ENCODE assay signal across 20 mouse cellular contexts in the genomic region with DNA sequence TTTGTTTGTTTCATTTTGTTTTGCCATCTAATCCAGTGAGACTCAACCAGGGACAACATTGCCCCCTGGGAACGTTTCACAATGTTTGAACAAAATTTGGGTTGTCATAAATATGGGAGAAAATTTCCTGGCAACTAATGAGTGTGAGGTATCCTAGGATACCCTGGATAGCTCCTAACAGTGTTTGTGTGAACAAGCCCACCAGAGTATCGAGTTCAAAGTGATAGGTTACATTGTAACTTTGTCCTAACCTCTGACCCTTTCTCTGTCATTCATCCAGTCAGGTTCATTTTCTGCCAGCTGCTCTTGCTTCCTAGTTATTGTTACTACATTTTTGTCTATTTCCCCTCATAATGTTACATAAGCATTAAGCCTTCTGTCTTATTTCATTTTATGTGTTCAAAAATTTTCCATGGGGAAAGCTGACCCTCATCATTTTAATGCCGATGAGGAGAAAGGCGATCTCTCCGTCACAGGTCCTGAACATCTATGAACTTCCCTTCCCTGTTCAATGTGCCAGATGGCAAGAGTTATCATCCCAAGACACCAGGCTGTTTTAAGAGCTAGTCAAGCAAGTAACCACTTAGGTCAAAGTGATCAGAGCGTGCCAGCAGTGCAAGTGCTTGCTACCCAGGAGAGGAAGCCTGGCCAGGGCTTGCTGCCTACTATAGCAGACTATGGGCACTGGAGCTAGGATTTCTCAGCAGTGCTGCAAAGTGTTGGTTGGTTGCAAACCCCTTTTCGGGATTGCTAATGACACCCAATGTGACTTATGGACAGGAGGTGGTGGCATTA.
DNase-seq lines count a peak whose midpoint lies in the region; ATAC-seq and TF ChIP-seq lines count a peak whose summit lies in the region.
"Had no signal": no experiment of that assay in that cellular context is flagged by ENCODE, and none has a peak within 500 bp of the region (broad histone marks: within the 10 kb centered on the region; RNA-seq: fewer than 3 reads in every experiment).

No protein-coding gene starts in this region.

- H3K27ac ChIP-seq in cerebellum, adult 2 months (ENCODE audit: insufficient read depth, low read length): no peak overlapping the region
- H3K27ac ChIP-seq in hindbrain, postnatal 0 days: no peak overlapping the region
- H3K27ac ChIP-seq in hindbrain, embryonic 14.5 days: no peak overlapping the region
- H3K27ac ChIP-seq: embryonic facial prominence, embryonic 15.5 days; hindbrain, embryonic 13.5 days had no signal

- TF ChIP-seq CTCF in cerebellum, adult 2 months (IDR thresholded peaks at IDR 0.05; ENCODE audit: borderline replicate concordance, insufficient read depth, low read depth, low read length): no peak
- no peak for TF ChIP-seq CTCF in hindbrain, postnatal 0 days (IDR thresholded peaks at IDR 0.05; ENCODE audit: low read depth)

- 21% methylated on average over 7 of the region's 7 CpGs for WGBS in cerebellum, adult 2 months
- WGBS in hindbrain, postnatal 0 days: 61% methylated on average over 7 of the region's 7 CpGs
- 66% methylated on average over 7 of the region's 7 CpGs for WGBS in hindbrain, embryonic 14.5 days

- no peaks in the 10 kb centered on the region; the same call in 1 of the 2 replicates for H3K4me1 ChIP-seq in cerebellum, adult 2 months (ENCODE audit: control insufficient read depth, insufficient read depth, low read length)
- H3K4me1 ChIP-seq in hindbrain, postnatal 0 days (ENCODE audit: insufficient read depth, low read length): no peaks in the 10 kb centered on the region
- no peaks in the 10 kb centered on the region for H3K4me1 ChIP-seq in hindbrain, embryonic 14.5 days (replicated peaks; ENCODE audit: control insufficient read depth, insufficient read depth, low read length)
- H3K4me1 ChIP-seq: embryonic facial prominence, embryonic 15.5 days; hindbrain, embryonic 13.5 days had no signal

- no peaks in the 10 kb centered on the region for H3K9me3 ChIP-seq in hindbrain, postnatal 0 days (ENCODE audit: low read length)
- H3K9me3 ChIP-seq in hindbrain, embryonic 14.5 days (ENCODE audit: control insufficient read depth, low read length): no peaks in the 10 kb centered on the region
- H3K9me3 ChIP-seq: embryonic facial prominence, embryonic 15.5 days; hindbrain, embryonic 13.5 days had no signal

- DNase-seq in cerebellum, postnatal 10 days: peak; percentile 74 to 83
- no peak for DNase-seq in cerebellum, adult 2 months
- DNase-seq in hindbrain, postnatal 0 days (ENCODE audit: low spot score): peak; percentile 28
- no peak for DNase-seq in hindbrain, embryonic 14.5 days (ENCODE audit: low spot score)
- DNase-seq in embryo, embryonic 10.5 days (ENCODE audit: low spot score): peak; percentile 11
- peak; percentile 1 for DNase-seq in kidney, postnatal 14 days
- DNase-seq: forebrain, postnatal 0 days; heart, postnatal 14 days; layer of hippocampus, postnatal 36 days; liver; liver, postnatal 0 days; right cerebral cortex, postnatal 14 days; thymus, postnatal 36 days had no signal

- H3K36me3 ChIP-seq in hindbrain, postnatal 0 days (ENCODE audit: insufficient read depth, low read length): no peaks in the 10 kb centered on the region
- H3K36me3 ChIP-seq in hindbrain, embryonic 14.5 days (replicated peaks; ENCODE audit: control insufficient read depth, insufficient read depth): no peaks in the 10 kb centered on the region
- H3K36me3 ChIP-seq: embryonic facial prominence, embryonic 15.5 days; hindbrain, embryonic 13.5 days had no signal

- no peak overlapping the region for H3K4me2 ChIP-seq in hindbrain, postnatal 0 days (ENCODE audit: low read depth, low read length)
- no peak overlapping the region for H3K4me2 ChIP-seq in hindbrain, embryonic 14.5 days (replicated peaks)
- H3K4me2 ChIP-seq: embryonic facial prominence, embryonic 15.5 days; heart, embryonic 11.5 days; hindbrain, embryonic 13.5 days had no signal

- no peak overlapping the region for H3K9ac ChIP-seq in hindbrain, postnatal 0 days (replicated peaks; ENCODE audit: low read length)
- no peak overlapping the region for H3K9ac ChIP-seq in hindbrain, embryonic 14.5 days
- H3K9ac ChIP-seq: embryonic facial prominence, embryonic 15.5 days; forebrain, postnatal 0 days; hindbrain, embryonic 13.5 days; liver, postnatal 0 days had no signal

- no peaks in the 10 kb centered on the region for H3K27me3 ChIP-seq in cerebellum, adult 2 months (ENCODE audit: control insufficient read depth, insufficient read depth, low read length)
- H3K27me3 ChIP-seq in hindbrain, postnatal 0 days (ENCODE audit: insufficient read depth, low read length): no peaks in the 10 kb centered on the region
- H3K27me3 ChIP-seq in hindbrain, embryonic 14.5 days (ENCODE audit: control insufficient read depth, insufficient read depth, low read length): no peaks in the 10 kb centered on the region
- H3K27me3 ChIP-seq: CH12.LX; embryonic facial prominence, embryonic 15.5 days; hindbrain, embryonic 13.5 days had no signal

- H3K4me3 ChIP-seq in cerebellum, adult 2 months (replicated peaks; ENCODE audit: insufficient read depth, low read depth, low read length): no peak overlapping the region
- H3K4me3 ChIP-seq in hindbrain, postnatal 0 days (ENCODE audit: low read length): no peak overlapping the region
- H3K4me3 ChIP-seq in hindbrain, embryonic 14.5 days (replicated peaks; ENCODE audit: low read length): no peak overlapping the region
- H3K4me3 ChIP-seq: embryonic facial prominence, embryonic 15.5 days; hindbrain, embryonic 13.5 days had no signal

- no peak for TF ChIP-seq POLR2A in cerebellum, adult 2 months (IDR thresholded peaks at IDR 0.05; ENCODE audit: borderline replicate concordance, insufficient read depth, low read length)

- ATAC-seq in hindbrain, postnatal 0 days: no peak; the same call in 1 of the 2 replicates
- no peak for ATAC-seq in hindbrain, embryonic 14.5 days (ENCODE audit: low FRiP score)
- no peak for ATAC-seq in activated CD4-positive, CD25-positive, alpha-beta regulatory T cell, adult 4 months
- ATAC-seq: forebrain, postnatal 0 days; intestine, embryonic 16.5 days; liver, postnatal 0 days; midbrain, embryonic 16.5 days had no signal

Comparison
In these comparisons a context has a peak if more than half of its experiments do, and no peak if none do; other contexts are left out.
1. DNase-seq: peak in cerebellum, postnatal 10 days (2 of 2), hindbrain, postnatal 0 days (single experiment), embryo, embryonic 10.5 days (single experiment) and kidney, postnatal 14 days (single experiment); none in cerebellum, adult 2 months (0 of 2) and hindbrain, embryonic 14.5 days (single experiment).